Mouse (Mus musculus) lung, embryonic 15.5 days (tissue): ENCODE data around the gene Gtf2ird1. TPM values are rescaled to one million over a fixed set of nuclear protein-coding genes. Genes with fewer than 3 reads are reported as not detected.
"Not testable (repeated sequence)": the region's sequence is repeated elsewhere in the genome, so short reads cannot be mapped to it uniquely, and the experiment has no call there.

ENCODE experiments used
- ATAC-seq: fragments of 200-750 bp; cut with Nextera tagmentation; 2 replicates; pipeline ENCODE4 v1.8.0; 2017; ENCODE audit warnings: moderate number of reproducible peaks, borderline replicate concordance; ENCODE audit not compliant: low FRiP score, low TSS enrichment; ENCODE audit errors: extremely low read depth
- H3K27ac ChIP-seq: fragments of 300-500 bp; sonication (generic); 2 replicates; pipeline ENCODE4 v1.5.1; 2015; ENCODE audit warnings: moderate library complexity, mild to moderate bottlenecking, inconsistent platforms
- H3K27me3 ChIP-seq: fragments of 300-500 bp; sonication (generic); 2 replicates; pipeline ENCODE4 v1.6.1; 2015; ENCODE audit warnings: inconsistent platforms
- H3K36me3 ChIP-seq: fragments of 300-500 bp; sonication (generic); 2 replicates; pipeline ENCODE4 v1.6.1; 2015; ENCODE audit warnings: inconsistent platforms
- H3K4me1 ChIP-seq: fragments of 300-500 bp; sonication (generic); 2 replicates; pipeline ENCODE4 v1.6.1; 2015; ENCODE audit warnings: inconsistent platforms
- H3K4me2 ChIP-seq: fragments of 300-500 bp; sonication (generic); 2 replicates; pipeline ENCODE4 v1.6.1; 2015; ENCODE audit warnings: inconsistent platforms, mild to moderate bottlenecking, moderate library complexity
- H3K4me3 ChIP-seq: fragments of 300-500 bp; sonication (generic); 2 replicates; pipeline ENCODE4 v1.5.1; 2015; ENCODE audit warnings: mild to moderate bottlenecking, inconsistent platforms
- H3K9ac ChIP-seq: fragments of 300-500 bp; sonication (generic); 2 replicates; pipeline ENCODE4 v1.6.1; 2015; ENCODE audit warnings: inconsistent platforms
- H3K9me3 ChIP-seq: fragments of 300-500 bp; sonication (generic); 2 replicates; pipeline ENCODE4 v1.6.1; 2016; ENCODE audit warnings: inconsistent platforms
- WGBS: fragments of 180-500 bp; shearing (Covaris S2); methylation state at CpG from one replicate; pipeline ENCODE4 v1.1.7; 2015; 5-methylcytosine and 5-hydroxymethylcytosine counted together
- polyA plus RNA-seq: library from polyadenylated mRNA; unstranded; fragments of >200 nt; fragmentation: Nextera tagmentation; extraction: Ambion mirVana; gene quantifications from 2 replicates; pipeline ENCODE4 v1.2.1, GENCODE M21; 2015

Gtf2ird1 gene
- polyA plus RNA-seq, 1 experiment from 2014 or later: 78.0 TPM

DNA sequence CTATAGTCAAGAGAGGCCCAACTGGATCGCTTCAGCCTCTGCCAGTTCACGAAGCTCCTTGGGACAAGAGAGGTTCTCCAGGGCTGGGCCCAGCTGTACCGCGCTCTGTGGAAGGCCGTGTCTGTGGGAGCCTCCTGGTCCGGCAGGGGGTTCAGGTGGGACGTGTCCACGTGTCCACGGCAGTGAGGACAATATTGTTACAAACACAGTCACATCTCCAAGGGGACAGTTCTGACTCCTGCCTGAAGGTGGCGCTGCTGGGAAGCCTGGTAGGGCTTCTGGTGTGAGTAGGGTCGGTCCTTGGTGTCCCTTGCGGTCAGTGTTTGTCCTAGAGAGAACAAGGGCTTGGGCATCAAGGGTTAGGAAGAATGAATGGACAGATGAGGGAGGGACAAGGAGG lies 33.9 kb upstream of the Gtf2ird1 start:
- Histone ChIP-seq H3K4me1 (peaks cover 13% of the 10 kb centered on the region), H3K27ac (no peak overlapping the region), H3K27me3 (no peaks in the 10 kb centered on the region), H3K4me2 (no peak overlapping the region), H3K36me3 (peaks cover 25% of the 10 kb centered on the region), H3K4me3 (no peak overlapping the region), H3K9ac (no peak overlapping the region), H3K9me3 (no peaks in the 10 kb centered on the region)
- no peak for ATAC-seq
- WGBS: 88% methylated on average over 12 of the region's 12 CpGs

DNA sequence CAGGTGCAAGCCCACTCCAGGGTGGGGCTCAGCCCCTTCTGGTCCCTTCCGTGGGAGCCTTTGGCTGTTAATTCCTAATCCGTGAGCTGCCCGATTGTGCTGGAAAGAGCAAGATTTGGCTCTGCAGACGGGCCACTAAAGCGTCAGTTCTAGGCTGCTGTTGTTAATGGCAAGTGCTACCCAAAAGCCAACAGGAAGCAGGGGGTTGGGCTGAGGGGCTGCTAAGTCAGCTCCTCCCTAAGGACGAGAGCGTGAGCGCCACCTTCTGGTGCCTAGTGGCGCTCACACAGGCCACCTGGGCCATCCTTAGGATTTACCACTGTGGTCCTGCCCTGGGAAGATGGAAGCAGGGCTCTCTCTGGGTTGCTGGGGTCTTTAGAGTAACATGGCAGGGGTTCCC lies 33.1 kb upstream of the Gtf2ird1 start:
- no peak overlapping the region for H3K27ac ChIP-seq
- H3K4me3 ChIP-seq: no peak overlapping the region
- peaks cover 13% of the 10 kb centered on the region for H3K4me1 ChIP-seq
- ATAC-seq: no peak
- no peak overlapping the region for H3K9ac ChIP-seq
- WGBS: 36% methylated on average over 9 of the region's 9 CpGs
- no peaks in the 10 kb centered on the region for H3K9me3 ChIP-seq
- H3K27me3 ChIP-seq: no peaks in the 10 kb centered on the region
- H3K4me2 ChIP-seq: no peak overlapping the region
- H3K36me3 ChIP-seq: peaks cover 25% of the 10 kb centered on the region

DNA sequence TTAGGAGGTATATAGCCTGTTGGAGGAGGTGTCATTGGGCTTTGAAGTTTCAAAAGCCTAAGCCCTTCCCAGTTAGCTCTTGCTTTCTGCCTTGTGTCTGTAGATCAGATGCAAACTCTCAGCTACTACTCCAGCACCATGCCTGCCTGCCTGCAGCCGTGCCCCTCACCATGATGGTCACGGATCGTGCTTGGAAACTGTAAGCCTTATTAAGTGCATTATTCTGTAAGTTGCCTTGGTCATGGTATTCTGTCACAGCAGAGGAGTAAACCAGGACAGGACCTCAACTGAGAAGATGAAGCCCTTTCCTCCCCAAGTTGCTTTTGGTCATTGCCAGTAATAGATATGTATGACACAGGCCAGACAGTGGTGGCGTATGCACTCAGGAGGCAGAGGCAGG lies 32.1 kb upstream of the Gtf2ird1 start:
- H3K4me2 ChIP-seq: no peak overlapping the region
- H3K4me3 ChIP-seq: no peak overlapping the region
- no peaks in the 10 kb centered on the region for H3K27me3 ChIP-seq
- 90% methylated on average over 4 of the region's 4 CpGs for WGBS
- no peak overlapping the region for H3K9ac ChIP-seq
- H3K36me3 ChIP-seq: peaks cover 21% of the 10 kb centered on the region
- no peaks in the 10 kb centered on the region for H3K9me3 ChIP-seq
- H3K4me1 ChIP-seq: peaks cover 13% of the 10 kb centered on the region
- no peak overlapping the region for H3K27ac ChIP-seq
- no peak for ATAC-seq

DNA sequence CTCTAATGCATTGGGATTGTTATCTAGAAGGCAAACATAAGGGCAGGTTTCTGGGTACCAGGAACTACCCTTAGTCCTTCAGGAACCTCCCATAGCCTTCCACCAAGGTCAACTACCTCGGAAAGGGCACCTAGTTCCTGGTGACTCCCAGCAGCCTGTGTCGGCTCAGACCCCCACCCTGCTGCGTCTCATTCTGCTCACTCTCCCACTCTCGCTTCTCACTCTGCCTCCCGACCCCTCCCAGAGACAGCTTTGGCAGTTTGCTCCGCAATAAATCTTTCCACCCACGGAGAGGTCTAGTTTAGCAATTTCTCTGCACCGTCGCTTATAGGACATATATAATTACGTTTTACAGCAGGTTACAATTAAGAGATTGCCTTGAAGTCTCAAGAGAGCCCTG lies 31.5 kb upstream of the Gtf2ird1 start:
- 67% methylated on average over 10 of the region's 10 CpGs for WGBS
- Histone ChIP-seq H3K4me2 (no peak overlapping the region), H3K36me3 (peaks cover 17% of the 10 kb centered on the region), H3K4me1 (peaks cover 13% of the 10 kb centered on the region), H3K27ac (no peak overlapping the region), H3K9me3 (no peaks in the 10 kb centered on the region), H3K27me3 (no peaks in the 10 kb centered on the region), H3K9ac (no peak overlapping the region), H3K4me3 (no peak overlapping the region)
- ATAC-seq: no peak

DNA sequence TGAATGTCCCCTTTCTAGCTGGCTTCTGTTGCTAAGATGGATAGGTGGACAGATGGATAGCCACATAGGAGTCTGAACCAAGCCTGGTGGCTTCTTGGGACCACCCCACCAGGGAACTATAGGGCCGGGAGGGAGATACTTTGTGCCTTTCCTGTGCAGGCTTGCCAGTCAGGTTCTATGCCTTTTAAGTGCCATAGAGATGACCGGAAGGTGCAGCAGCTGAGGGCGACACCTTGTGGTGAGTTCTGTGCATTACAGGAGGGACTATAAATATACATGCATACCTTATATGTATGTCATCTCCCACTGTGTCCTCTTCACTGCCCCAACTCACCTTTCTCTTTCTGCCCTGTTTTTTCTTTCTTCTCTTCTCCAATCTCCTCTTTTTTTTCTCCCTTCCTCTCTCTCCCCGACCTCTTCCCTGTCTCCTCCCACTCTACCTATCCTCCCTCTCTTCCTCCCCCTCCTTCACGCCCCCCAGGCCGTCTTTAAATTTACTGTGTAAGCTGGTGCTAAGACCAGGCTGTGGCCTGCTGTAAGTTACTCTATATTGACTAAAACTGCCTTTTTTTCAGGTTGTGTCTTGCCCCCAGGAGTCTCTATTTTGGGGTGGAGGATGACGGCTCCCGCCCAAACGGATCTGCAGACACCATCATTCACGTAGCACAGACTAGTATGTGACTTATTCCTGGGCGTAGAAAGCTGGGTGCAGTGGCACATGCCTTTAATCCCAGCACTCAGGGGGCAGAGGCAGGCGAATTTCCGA lies 29.6 kb upstream of the Gtf2ird1 start:
- H3K27me3 ChIP-seq: no peaks in the 10 kb centered on the region
- no peak overlapping the region for H3K9ac ChIP-seq
- H3K4me2 ChIP-seq: no peak overlapping the region
- H3K4me1 ChIP-seq: 0 out of 2 replicates have a peak, but pooled peaks cover 7% of the 10 kb centered on the region
- WGBS: 57% methylated on average over 13 of the region's 13 CpGs
- H3K9me3 ChIP-seq: no peaks in the 10 kb centered on the region
- peaks cover 17% of the 10 kb centered on the region for H3K36me3 ChIP-seq
- no peak overlapping the region for H3K27ac ChIP-seq
- no peak overlapping the region for H3K4me3 ChIP-seq
- peak; percentile 21; the same call in 1 of the 2 replicates for ATAC-seq

DNA sequence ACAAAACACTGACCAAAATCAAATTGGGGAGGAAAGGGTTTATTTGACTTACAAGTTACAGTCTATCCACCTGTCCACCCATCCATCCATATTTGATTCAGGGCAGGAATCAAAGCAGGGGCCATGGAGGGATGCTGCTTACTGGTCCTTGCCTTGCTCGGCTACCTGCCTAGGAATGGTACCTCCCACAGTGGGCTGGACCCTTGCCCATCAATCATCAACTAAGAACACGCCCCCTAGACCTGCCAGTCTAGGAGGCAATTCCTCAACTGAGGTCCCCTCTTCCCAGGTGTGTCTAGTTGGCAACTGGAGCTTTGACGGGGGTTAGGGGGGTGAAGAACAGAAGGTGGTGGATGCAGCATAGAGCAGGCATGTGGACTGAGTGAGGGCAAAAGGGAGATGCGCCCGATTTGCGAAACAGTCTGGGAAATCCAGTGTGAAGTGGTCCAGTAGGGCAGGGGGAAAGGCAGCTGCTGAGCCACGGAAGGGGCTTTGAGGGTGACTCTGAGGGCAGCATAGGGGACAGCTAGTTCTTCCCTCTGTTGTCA lies 28.7 kb upstream of the Gtf2ird1 start:
- 71% methylated on average over 7 of the region's 7 CpGs for WGBS
- ATAC-seq: no peak

DNA sequence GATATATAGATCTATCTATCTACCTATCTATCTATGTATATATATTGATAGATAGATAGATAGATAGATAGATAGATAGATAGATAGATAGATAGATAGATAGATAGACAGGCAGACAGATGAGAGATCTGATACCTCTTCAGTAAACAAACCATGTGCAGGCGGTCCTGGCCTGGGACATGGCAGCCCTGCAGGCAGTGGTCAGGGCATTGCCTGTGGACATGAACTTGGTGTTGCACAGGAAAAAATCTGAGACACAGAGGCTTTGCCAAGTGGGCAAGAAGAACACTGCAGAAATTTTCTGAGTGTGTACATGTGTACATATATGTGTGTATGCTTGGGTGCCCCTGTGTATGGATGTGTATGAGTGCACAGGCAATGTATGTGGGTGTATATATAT lies 26.8 kb upstream of the Gtf2ird1 start:
- no peaks in the 10 kb centered on the region for H3K9me3 ChIP-seq
- no peak for ATAC-seq
- H3K9ac ChIP-seq: no peak overlapping the region
- no peak overlapping the region for H3K4me3 ChIP-seq
- H3K4me2 ChIP-seq: no peak overlapping the region
- H3K36me3 ChIP-seq: no peaks in the 10 kb centered on the region
- H3K27ac ChIP-seq: no peak overlapping the region
- no peaks in the 10 kb centered on the region for H3K27me3 ChIP-seq
- 53% methylated on average over 1 of the region's 1 CpGs for WGBS
- 0 out of 2 replicates have a peak, but pooled peaks cover 2% of the 10 kb centered on the region for H3K4me1 ChIP-seq

More for the DNA sequence above, 28.7 kb upstream of the Gtf2ird1 start:
- 0 out of 2 replicates have a peak, but pooled peaks cover 7% of the 10 kb centered on the region for H3K4me1 ChIP-seq
- no peak overlapping the region for H3K27ac ChIP-seq
- H3K27me3 ChIP-seq: no peaks in the 10 kb centered on the region
- peaks cover 9% of the 10 kb centered on the region for H3K36me3 ChIP-seq
- H3K4me2 ChIP-seq: no peak overlapping the region
- no peak overlapping the region for H3K9ac ChIP-seq
- H3K4me3 ChIP-seq: no peak overlapping the region
- no peaks in the 10 kb centered on the region for H3K9me3 ChIP-seq

DNA sequence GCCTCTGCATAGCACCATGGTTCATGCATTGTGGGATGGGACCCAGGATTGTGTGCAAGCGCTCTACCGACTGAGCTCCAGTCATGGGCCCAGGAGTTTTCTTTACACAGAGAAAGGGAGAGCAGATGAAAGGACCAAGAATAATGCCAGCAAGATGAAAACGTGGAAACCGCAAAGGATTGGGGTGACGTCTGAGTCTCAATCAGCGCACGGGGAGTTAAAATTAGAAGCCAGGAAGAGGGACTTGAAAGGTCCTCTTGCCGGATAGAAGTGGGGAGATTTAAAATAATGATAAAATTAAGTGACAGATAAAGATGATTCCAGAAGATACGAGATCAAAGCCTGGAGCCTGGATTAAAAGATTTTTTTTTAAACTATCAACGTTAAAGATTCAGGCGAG lies 25.8 kb upstream of the Gtf2ird1 start:
- Histone ChIP-seq H3K4me2 (no peak overlapping the region), H3K9me3 (no peaks in the 10 kb centered on the region), H3K9ac (no peak overlapping the region), H3K27me3 (no peaks in the 10 kb centered on the region), H3K27ac (no peak overlapping the region), H3K4me1 (0 out of 2 replicates have a peak, but pooled peaks cover 2% of the 10 kb centered on the region), H3K4me3 (no peak overlapping the region), H3K36me3 (no peaks in the 10 kb centered on the region)
- WGBS: 50% methylated on average over 11 of the region's 11 CpGs
- ATAC-seq: no peak

DNA sequence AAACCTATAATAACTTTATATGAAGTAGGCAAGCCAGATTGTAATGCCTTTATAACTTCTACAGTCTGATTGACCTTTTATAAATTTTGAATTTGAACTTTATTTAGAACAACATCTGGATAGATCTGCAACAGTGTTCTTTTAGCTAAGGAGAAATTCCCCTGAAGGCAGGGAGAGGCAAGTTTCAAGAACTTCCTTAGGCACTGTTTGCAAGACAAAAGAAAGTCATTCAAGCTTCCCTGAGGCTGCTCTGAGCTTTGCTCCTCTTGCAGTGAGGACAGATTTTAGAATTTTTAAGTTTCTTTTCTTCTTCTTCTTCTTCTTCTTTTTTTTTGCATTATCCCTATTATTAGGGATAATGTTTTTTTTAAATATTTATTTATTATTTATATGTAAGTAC lies 22.4 kb upstream of the Gtf2ird1 start:
- H3K36me3 ChIP-seq, H3K9ac ChIP-seq, H3K27ac ChIP-seq, H3K4me3 ChIP-seq, H3K27me3 ChIP-seq, H3K4me1 ChIP-seq, H3K9me3 ChIP-seq, ATAC-seq, H3K4me2 ChIP-seq: not testable (repeated sequence)

DNA sequence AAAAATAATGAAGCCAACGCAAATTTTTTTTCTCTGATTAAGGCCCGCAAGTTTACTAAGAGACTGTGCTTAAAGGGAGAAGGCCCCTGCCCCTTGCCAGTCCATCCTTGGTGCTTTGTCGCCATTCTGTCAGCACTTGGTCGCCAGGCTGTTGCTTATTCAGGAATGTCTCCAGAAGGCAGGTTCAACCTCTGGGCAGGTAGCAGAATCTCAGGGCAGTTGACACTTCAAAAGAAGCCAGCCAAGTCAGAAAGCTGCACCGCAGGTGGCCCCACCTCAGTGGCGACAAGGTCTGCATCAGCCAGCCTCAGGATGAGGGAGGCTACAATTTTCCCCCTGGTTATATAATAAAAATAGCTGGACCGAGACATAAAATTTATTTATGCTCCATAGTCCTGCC lies 19.2 kb upstream of the Gtf2ird1 start:
- ATAC-seq, H3K4me1 ChIP-seq, H3K9me3 ChIP-seq, H3K4me3 ChIP-seq, H3K27ac ChIP-seq, H3K9ac ChIP-seq, H3K36me3 ChIP-seq, H3K27me3 ChIP-seq, H3K4me2 ChIP-seq: not testable (repeated sequence)
- WGBS: 89% methylated on average over 7 of the region's 7 CpGs

DNA sequence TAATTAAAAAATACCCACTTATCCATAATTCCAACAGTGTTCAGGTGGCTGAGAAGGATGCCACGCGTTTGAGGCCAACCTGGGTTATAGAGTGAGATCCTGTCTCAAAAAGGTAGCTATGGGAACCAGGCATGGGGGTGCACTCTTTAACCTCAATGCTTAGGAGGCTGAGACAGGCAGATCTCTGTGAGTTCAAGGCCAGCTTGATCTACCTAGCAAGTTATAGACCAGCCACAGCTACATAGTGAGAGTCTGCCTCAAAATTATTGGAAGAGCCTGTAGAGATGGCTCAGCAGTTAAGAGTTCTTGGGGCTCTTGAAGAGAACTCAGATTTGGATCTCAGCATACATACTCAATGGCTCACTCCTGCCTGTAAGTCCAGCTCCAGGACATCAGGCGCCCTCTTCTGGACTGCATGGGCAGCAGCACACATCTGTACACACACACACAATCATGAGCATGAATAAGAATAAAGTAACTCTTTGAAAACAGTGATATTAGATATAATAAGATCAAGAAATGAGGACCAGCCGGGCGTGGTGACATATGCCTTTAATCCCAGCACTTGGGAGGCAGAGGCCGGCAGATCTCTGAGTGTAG lies 18.6 kb upstream of the Gtf2ird1 start:
- H3K9me3 ChIP-seq: no peaks in the 10 kb centered on the region
- no peaks in the 10 kb centered on the region for H3K4me1 ChIP-seq
- H3K36me3 ChIP-seq: no peaks in the 10 kb centered on the region
- no peak for ATAC-seq
- H3K27me3 ChIP-seq: no peaks in the 10 kb centered on the region
- H3K4me2 ChIP-seq: no peak overlapping the region
- 89% methylated on average over 6 of the region's 6 CpGs for WGBS
- no peak overlapping the region for H3K27ac ChIP-seq
- H3K9ac ChIP-seq: no peak overlapping the region
- H3K4me3 ChIP-seq: no peak overlapping the region

DNA sequence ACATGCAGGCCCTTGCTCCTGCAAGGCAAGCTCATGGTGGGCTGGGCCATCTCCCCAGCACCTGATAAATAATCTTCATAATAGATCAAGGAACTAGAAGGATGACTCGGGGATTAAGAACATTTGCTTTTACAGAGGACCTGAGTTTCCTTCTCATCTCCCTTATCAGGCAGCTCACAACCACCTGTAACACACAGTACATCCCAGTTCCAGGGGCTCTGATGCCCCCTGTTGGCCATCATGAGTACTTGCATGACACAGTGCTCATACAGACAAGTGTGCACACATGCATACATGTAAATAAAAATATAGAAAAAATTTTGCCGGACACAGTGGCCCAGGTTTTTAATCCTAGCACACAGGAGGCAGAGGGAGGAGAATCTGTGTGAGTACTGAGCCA lies 17.4 kb upstream of the Gtf2ird1 start:
- no peak overlapping the region for H3K9ac ChIP-seq
- no peaks in the 10 kb centered on the region for H3K9me3 ChIP-seq
- WGBS: 63% methylated on average over 2 of the region's 2 CpGs
- H3K4me2 ChIP-seq: no peak overlapping the region
- no peaks in the 10 kb centered on the region for H3K27me3 ChIP-seq
- no peak overlapping the region for H3K27ac ChIP-seq
- H3K4me1 ChIP-seq: 0 out of 2 replicates have a peak, but pooled peaks cover under 1% of the 10 kb centered on the region
- H3K4me3 ChIP-seq: no peak overlapping the region
- H3K36me3 ChIP-seq: no peaks in the 10 kb centered on the region
- ATAC-seq: no peak
